Mouse (Mus musculus) neural tube, embryonic 14.5 days (tissue): ENCODE measurements at regions not wholly inside any gene's neighbourhood (a gene's known extent, or its start where the extent isn't known, plus 50 kb on each side); places are given as distances from the start of the nearest gene placed in this dataset.

Experiments used
- ATAC-seq: fragments of 200-750 bp; cut with Nextera tagmentation; 2 replicates; pipeline ENCODE4 v1.8.0; 2017; ENCODE audit warnings: low read depth, mild to moderate bottlenecking, moderate TSS enrichment, moderate library complexity
- H3K27ac ChIP-seq: fragments of 300-500 bp; sonication (generic); 2 replicates; pipeline ENCODE4 v1.5.1; 2014; ENCODE audit warnings: low read depth, mild to moderate bottlenecking, control low read depth, low read length, moderate library complexity, mixed read lengths
- H3K27me3 ChIP-seq: fragments of 300-500 bp; sonication (generic); 2 replicates; pipeline ENCODE4 v1.6.1; 2014; ENCODE audit warnings: low read length; ENCODE audit not compliant: control insufficient read depth, insufficient read depth
- H3K36me3 ChIP-seq: fragments of 300-500 bp; sonication (generic); 2 replicates; pipeline ENCODE4 v1.6.1; 2014; ENCODE audit warnings: low read length, mixed read lengths; ENCODE audit not compliant: control insufficient read depth, insufficient read depth
- H3K4me1 ChIP-seq: fragments of 300-500 bp; sonication (generic); 2 replicates; pipeline ENCODE4 v1.6.1; 2014; ENCODE audit warnings: low read length; ENCODE audit not compliant: control insufficient read depth, insufficient read depth
- H3K4me2 ChIP-seq: fragments of 300-500 bp; sonication (generic); 2 replicates; pipeline ENCODE4 v1.6.1; 2014; ENCODE audit warnings: mild to moderate bottlenecking, low read depth, low read length, control low read depth
- H3K4me3 ChIP-seq: fragments of 300-500 bp; sonication (generic); 2 replicates; pipeline ENCODE4 v1.5.1; 2014; ENCODE audit warnings: low read depth, low read length, control low read depth, mixed read lengths
- H3K9ac ChIP-seq: fragments of 300-500 bp; sonication (generic); replicated peaks from 2 replicates; pipeline ENCODE4 v1.6.1; 2014; ENCODE audit warnings: low read depth, mild to moderate bottlenecking, control low read depth, low read length, mixed read lengths
- H3K9me3 ChIP-seq: fragments of 300-500 bp; sonication (generic); 2 replicates; pipeline ENCODE4 v1.6.1; 2016; ENCODE audit warnings: low read length; ENCODE audit not compliant: control insufficient read depth
- WGBS: fragments of 180-500 bp; shearing (Covaris S2); extraction: QIAGEN DNeasy Blood & Tissue Kit; methylation state at CpG from one replicate; pipeline ENCODE4 v1.1.7; 2014; 5-methylcytosine and 5-hydroxymethylcytosine counted together

- ATAC-seq, result no peak
- Histone ChIP-seq H3K4me2 (no peak overlapping the region), H3K4me3 (no peak overlapping the region), H3K9ac (no peak overlapping the region), H3K36me3 (no peaks in the 10 kb centered on the region), H3K9me3 (no peaks in the 10 kb centered on the region), H3K4me1 (no peaks in the 10 kb centered on the region), H3K27ac (no peak overlapping the region), H3K27me3 (no peaks in the 10 kb centered on the region)
- WGBS, result 91% methylated on average over 9 of the region's 9 CpGs
These were observed 87.2 kb upstream of the Slc22a12 start for GRCm38 (mm10) chr19:6629911-6630612.

- no peak for ATAC-seq
- Histone ChIP-seq H3K4me2 (no peak overlapping the region), H3K36me3 (no peaks in the 10 kb centered on the region), H3K4me1 (no peaks in the 10 kb centered on the region), H3K4me3 (no peak overlapping the region), H3K27ac (no peak overlapping the region), H3K9me3 (no peaks in the 10 kb centered on the region), H3K9ac (no peak overlapping the region), H3K27me3 (no peaks in the 10 kb centered on the region)
- 78% methylated on average over 3 of the region's 3 CpGs for WGBS
These were observed 82.7 kb upstream of the Slc22a12 start for GRCm38 (mm10) chr19:6625574-6625973.

DNA sequence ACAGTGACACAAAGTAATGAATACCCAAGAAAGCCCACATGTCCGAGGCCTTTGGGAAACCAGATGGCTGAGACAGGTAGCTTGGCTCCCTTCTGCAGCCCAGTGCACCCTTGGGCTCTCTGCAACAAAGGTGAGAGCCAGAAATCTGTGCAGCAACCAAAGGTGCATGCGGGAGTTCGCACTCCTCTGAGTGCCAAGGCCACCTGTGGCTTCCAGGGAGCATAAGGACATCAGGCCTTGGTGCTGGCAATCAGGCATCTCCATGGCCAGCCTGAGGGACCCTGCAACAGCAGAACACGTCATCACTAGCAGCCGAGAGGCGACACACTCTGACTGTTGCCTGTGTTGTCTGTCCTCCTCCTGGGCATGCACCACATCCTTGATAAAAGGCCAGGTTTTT, 78.2 kb upstream of the Slc22a12 start:
- H3K4me1 ChIP-seq, result no peaks in the 10 kb centered on the region
- no peak for ATAC-seq
- no peak overlapping the region for H3K9ac ChIP-seq
- no peaks in the 10 kb centered on the region for H3K27me3 ChIP-seq
- H3K4me3 ChIP-seq, result no peak overlapping the region
- WGBS, result 86% methylated on average over 6 of the region's 6 CpGs
- no peaks in the 10 kb centered on the region for H3K9me3 ChIP-seq
- H3K27ac ChIP-seq, result no peak overlapping the region
- H3K36me3 ChIP-seq, result no peaks in the 10 kb centered on the region
- no peak overlapping the region for H3K4me2 ChIP-seq

GRCm38 (mm10) chr19:6619546-6619945, 76.7 kb upstream of the Slc22a12 start:
- 91% methylated on average over 6 of the region's 6 CpGs for WGBS
- Histone ChIP-seq H3K27ac (no peak overlapping the region), H3K9ac (no peak overlapping the region), H3K27me3 (no peaks in the 10 kb centered on the region), H3K4me2 (no peak overlapping the region), H3K4me3 (no peak overlapping the region), H3K9me3 (no peaks in the 10 kb centered on the region), H3K36me3 (no peaks in the 10 kb centered on the region), H3K4me1 (no peaks in the 10 kb centered on the region)
- no peak for ATAC-seq

DNA sequence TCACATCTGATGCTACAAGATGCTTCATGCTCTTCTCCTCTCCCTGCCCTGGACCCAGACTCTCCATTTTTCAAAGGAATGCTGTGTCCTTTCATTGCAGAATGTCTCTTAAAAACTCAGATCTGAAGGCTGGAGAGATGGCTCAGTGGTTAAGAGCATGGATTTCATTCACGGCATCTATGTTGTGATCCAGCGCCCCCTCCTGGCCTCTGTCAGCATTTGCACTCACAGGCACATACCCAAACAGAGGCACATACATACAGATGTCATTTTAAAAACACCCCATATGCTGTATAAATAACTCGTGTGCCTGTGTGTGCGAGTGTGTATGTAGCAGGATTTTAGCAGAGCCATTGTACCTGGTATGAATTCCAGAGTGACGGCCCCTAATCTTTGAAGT, 73.8 kb upstream of the Slc22a12 start:
- Histone ChIP-seq H3K27me3 (no peaks in the 10 kb centered on the region), H3K9ac (no peak overlapping the region), H3K36me3 (no peaks in the 10 kb centered on the region), H3K4me2 (no peak overlapping the region), H3K27ac (no peak overlapping the region), H3K4me3 (no peak overlapping the region), H3K9me3 (no peaks in the 10 kb centered on the region), H3K4me1 (no peaks in the 10 kb centered on the region)
- 86% methylated on average over 5 of the region's 5 CpGs for WGBS
- no peak for ATAC-seq

DNA sequence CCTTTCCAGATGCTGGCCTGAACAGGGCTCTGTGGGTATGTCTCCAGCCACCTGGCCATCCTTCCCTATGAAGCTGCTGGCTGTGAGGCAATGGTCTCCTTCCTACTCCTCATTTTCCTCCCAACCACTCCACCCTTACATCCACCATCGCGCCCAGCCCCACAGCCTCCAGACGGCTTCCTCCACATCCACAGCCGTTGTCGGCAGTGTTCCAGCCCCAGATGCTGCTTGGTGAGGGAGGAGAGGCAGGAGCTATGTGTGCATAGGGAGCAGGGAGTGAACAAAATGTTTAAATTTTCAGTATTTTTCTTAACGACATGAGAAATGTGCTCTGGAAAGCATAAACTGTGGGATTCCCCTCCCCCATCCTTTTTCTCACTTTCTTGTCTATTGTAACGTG, 69.6 kb upstream of the Slc22a12 start:
- H3K4me2 ChIP-seq, result no peak overlapping the region
- H3K9ac ChIP-seq, result no peak overlapping the region
- H3K4me1 ChIP-seq, result 0 out of 2 replicates have a peak, but pooled peaks cover 5% of the 10 kb centered on the region
- H3K9me3 ChIP-seq, result no peaks in the 10 kb centered on the region
- H3K27me3 ChIP-seq, result no peaks in the 10 kb centered on the region
- WGBS, result 79% methylated on average over 7 of the region's 7 CpGs
- no peak for ATAC-seq
- H3K27ac ChIP-seq, result no peak overlapping the region
- H3K4me3 ChIP-seq, result no peak overlapping the region
- no peaks in the 10 kb centered on the region for H3K36me3 ChIP-seq

DNA sequence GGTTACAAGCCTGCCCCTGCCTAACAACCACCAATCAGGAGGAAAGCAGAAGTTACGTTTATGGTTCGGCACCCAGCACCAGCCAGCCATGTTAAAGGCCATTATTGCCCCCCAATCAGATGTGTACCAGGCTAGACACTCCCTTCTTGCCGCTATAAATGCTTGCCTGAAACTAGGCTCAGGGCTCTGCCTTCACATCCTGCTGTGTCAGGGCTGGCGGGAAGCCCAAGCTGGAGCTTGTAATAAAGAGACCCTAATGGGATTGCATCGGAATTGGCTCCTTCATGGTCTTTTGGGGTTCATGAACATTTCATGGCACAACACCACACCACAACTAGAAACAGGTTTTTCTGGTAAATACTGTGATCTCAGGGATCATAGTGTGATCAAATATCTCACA, 69.1 kb upstream of the Slc22a12 start:
- H3K27ac ChIP-seq, result no peak overlapping the region
- H3K4me2 ChIP-seq, result no peak overlapping the region
- no peak overlapping the region for H3K9ac ChIP-seq
- 0 out of 2 replicates have a peak, but pooled peaks cover 5% of the 10 kb centered on the region for H3K4me1 ChIP-seq
- no peak overlapping the region for H3K4me3 ChIP-seq
- H3K9me3 ChIP-seq, result no peaks in the 10 kb centered on the region
- no peak for ATAC-seq
- no peaks in the 10 kb centered on the region for H3K36me3 ChIP-seq
- H3K27me3 ChIP-seq, result no peaks in the 10 kb centered on the region
- WGBS, result 33% methylated on average over 5 of the region's 5 CpGs

DNA sequence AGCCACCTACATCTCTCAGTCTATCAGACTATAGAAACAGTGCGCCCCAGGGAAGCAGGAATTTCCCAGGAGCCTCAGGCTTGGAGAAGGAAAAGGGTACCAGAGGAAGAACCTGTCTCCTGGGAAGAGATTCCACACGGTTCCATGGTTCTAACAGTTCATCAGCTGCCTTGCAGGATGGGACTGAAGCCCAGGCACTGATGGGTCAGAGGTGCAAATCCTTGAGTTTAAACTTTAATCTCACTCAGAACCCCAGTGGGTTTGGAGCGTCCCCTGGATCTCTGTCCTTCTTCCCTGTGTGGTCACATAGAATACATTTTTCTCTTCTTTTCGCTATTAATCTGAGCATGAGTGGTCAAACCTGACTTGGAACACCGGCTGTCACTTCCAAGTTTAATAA, 67.9 kb upstream of the Slc22a12 start:
- no peak overlapping the region for H3K4me2 ChIP-seq
- H3K27ac ChIP-seq, result no peak overlapping the region
- H3K4me3 ChIP-seq, result no peak overlapping the region
- H3K36me3 ChIP-seq, result no peaks in the 10 kb centered on the region
- no peaks in the 10 kb centered on the region for H3K27me3 ChIP-seq
- ATAC-seq, result no peak
- H3K4me1 ChIP-seq, result 0 out of 2 replicates have a peak, but pooled peaks cover 5% of the 10 kb centered on the region
- H3K9ac ChIP-seq, result no peak overlapping the region
- 77% methylated on average over 5 of the region's 5 CpGs for WGBS
- no peaks in the 10 kb centered on the region for H3K9me3 ChIP-seq

- no peak for ATAC-seq
- Histone ChIP-seq H3K9me3 (no peaks in the 10 kb centered on the region), H3K27ac (no peak overlapping the region), H3K4me2 (no peak overlapping the region), H3K36me3 (no peaks in the 10 kb centered on the region), H3K4me1 (0 out of 2 replicates have a peak, but pooled peaks cover 5% of the 10 kb centered on the region), H3K27me3 (no peaks in the 10 kb centered on the region), H3K4me3 (no peak overlapping the region), H3K9ac (no peak overlapping the region)
- 21% methylated on average over 8 of the region's 8 CpGs for WGBS
These were observed 67.2 kb upstream of the Slc22a12 start for GRCm38 (mm10) chr19:6610051-6610450.
